Mouse (Mus musculus) layer of hippocampus, postnatal 10 days (tissue): ENCODE results near the gene Aip. TPM values are rescaled to one million over a fixed set of nuclear protein-coding genes. Genes with fewer than 3 reads are reported as not detected.

Experiments
- DNase-seq, 2 experiments: peaks; one replicate each; pipeline ENCODE4 v3.0.0; 2021; ENCODE audit warnings: low spot score in 2 of 2
- total RNA-seq, 2 experiments: library from RNA; stranded (reverse); gene quantifications; 2 replicates each; pipeline ENCODE4 v1.2.3; 2021

The Aip gene
- total RNA-seq, 2 experiments from 2014 or later: 74.6 to 76.5 TPM

- DNase-seq: no peak
These were observed 27.0 kb upstream of the Aip start for GRCm38 (mm10) chr19:4152445-4153231.

- no peak for DNase-seq
These were observed 26.2 kb upstream of the Aip start for GRCm38 (mm10) chr19:4151898-4152297.

GRCm38 (mm10) chr19:4151488-4151860 is 25.8 kb upstream of the Aip start:
- DNase-seq: no peak

- DNase-seq: no peak
These were observed 25.2 kb upstream of the Aip start for GRCm38 (mm10) chr19:4150567-4151487.

- DNase-seq: no peak
These were observed 24.3 kb upstream of the Aip start for GRCm38 (mm10) chr19:4149764-4150461.

- DNase-seq: no peak
These were observed 23.6 kb upstream of the Aip start for GRCm38 (mm10) chr19:4149283-4149682.

DNA sequence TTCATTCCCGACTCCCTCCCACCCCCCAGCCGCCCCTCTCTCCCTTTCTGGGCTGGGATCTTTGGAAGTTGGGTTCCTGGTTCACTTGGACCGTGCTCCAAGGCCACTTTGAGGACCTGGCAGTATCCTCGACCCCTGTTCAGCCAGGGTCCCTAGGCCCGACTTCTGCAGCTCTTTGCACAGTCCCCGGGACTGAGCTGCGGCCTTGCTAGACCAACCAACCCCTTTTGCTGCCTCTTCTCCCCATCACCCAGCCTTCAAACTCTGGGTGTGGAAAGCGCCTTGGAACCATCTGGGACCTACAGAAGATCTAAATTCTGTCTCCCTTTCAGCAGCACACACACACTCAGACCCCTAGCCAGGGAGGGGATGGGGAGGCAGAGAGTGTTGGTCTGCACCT is 23.2 kb upstream of the Aip start:
- DNase-seq: no peak

DNA sequence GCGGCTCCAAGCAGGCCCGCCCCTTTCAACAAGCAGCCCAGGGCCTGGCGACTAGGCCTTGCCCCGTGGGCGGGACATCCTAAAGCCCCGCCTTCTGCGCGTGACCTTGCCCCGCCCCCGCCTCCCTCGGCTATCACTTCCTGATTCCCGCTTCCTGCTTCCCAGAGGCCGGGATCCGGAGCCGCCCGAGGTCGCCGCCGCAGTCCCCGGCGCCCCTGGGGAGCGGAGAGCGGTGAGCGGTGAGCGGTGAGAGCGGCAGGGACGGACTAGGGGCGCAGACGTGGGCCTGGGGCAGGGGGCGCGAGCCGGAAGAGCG is 22.8 kb upstream of the Aip start, which contains the start of gene Coro1b:
Coro1b (plus strand) TSS at position 129 of the 316 bp plus-strand sequence.
- peak; percentile 95 to 97 for DNase-seq

DNA sequence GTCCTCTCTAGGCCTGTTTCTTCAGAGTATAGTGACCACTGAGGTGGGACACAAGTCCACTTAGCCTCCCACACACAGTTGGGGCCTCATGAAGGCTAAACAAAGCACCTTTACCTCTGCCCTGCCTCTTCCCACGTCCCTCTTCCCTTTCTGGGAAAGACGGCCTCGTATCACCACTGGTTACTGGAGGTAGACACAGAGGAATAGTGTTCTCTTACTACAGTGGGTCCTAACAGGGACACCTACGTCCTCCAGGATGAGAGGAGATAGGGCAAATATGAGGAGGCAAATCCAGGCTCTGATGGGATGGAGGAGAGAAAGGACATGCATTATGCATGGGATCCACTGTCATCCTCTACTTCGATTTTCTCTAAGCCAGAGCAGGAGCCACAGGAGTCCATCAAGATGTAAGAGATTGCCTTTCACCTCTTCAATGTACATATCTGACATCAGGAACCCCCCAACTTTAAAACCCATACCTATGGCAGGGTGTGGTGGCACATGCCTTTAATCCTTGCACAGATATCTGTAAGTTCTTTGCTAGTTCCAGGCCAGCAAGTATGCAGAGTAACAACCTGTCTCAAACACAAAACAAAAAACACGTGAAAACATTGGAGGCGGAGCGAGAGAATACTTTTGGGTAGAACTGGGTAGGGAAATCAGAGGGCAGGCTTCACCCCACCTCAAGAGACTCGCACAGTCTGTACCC is 22.3 kb upstream of the Aip start:
- no peak for DNase-seq

DNA sequence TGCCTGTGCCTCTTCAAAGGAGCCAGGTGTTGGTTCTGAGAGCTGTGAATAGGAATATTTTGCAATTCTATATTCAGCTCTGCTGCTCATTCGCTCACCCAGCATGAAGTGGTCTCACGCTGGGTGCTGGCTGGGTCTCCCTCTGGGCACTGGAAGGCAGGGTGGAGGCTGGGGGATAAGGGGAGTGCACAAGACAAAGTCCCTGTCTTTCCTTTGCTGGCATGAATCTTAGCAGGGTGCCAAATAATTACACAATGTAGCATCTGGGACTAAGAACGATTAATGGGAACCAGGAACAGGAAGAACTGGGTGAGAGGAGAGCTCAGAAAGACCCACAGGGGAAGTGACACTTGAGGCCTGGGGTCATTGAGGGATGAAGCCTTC is 21.4 kb upstream of the Aip start:
- DNase-seq: no peak

DNA sequence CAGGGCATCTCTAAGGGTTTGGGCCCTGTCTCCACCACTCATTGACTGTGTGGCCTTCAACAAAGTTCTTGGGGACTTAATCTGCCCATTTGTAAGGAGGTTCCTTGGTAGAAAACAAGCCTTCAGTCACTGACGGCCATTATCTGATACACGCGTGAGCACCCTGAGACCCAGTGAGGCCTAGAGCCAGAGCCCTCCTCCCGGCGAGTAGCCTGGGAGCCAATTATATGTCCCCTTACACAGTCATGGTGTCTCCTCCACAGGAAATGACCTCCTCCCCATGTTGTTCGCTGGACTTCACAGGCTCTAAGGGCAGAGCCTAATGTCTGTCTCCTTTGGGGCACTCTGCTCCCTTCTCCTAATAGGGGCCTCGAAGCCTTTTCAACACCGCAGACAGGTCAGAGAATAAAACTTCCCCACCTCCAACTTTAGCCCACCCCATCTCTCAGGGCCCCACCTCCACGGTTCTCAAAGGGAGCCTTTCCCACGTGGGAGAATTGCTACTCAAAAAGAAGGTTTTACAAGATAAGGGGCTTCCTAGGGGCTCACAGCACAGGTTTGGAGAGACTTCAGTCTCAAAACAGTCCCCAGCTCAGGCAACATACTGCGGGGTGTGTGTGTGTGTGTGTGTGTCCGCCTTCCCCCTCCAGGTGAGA is 20.8 kb upstream of the Aip start:
- DNase-seq: no peak

DNA sequence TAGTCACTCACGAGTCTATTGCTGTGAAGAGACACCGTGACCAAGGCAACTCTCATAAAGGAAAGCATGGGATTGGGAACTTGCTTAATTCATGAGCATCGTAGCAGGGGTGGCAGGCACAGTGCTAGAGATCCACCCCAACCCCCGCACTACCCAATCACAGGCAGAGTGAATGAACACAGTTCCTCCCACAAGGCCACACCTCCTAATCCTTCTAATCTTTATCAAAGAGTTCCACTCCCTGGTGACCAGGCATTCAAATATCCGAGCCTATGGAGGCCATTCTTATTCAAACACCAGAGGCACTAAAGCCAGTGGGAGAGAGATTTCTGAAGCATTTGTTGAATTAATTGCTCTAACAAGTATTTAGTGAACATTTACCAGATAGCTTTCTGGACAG is 20.3 kb upstream of the Aip start:
- no peak for DNase-seq

- no peak for DNase-seq
These were observed 19.2 kb upstream of the Aip start for GRCm38 (mm10) chr19:4144550-4145498.

DNA sequence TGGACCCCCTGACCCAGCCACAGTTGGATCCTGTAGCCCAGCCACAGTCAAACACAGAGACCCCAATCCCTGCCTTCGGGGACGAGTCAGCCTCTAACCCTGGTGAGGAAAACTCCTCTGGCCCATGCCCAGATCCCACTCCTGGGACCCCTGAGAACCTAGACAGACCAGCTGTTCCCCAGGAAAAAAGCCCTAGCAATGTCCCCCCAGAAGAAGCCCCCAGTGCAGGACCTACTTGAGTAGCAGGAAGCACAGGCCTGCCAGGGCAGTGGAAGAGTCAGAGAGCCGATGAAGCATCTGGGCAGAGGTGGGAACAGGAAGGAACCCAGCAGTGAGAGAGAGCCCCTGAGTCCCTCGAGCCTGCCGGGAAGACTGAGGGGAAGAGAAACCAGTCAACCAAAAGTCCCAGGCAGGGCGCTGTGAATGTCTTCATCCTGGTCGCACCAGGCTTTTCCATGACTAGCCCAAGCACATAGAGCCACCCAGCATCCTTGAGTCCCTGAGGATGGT is 18.2 kb upstream of the Aip start, which contains the start of gene Cabp4:
Cabp4 (minus strand) TSS at position 275 of the 510 bp plus-strand sequence.
- no peak for DNase-seq

DNA sequence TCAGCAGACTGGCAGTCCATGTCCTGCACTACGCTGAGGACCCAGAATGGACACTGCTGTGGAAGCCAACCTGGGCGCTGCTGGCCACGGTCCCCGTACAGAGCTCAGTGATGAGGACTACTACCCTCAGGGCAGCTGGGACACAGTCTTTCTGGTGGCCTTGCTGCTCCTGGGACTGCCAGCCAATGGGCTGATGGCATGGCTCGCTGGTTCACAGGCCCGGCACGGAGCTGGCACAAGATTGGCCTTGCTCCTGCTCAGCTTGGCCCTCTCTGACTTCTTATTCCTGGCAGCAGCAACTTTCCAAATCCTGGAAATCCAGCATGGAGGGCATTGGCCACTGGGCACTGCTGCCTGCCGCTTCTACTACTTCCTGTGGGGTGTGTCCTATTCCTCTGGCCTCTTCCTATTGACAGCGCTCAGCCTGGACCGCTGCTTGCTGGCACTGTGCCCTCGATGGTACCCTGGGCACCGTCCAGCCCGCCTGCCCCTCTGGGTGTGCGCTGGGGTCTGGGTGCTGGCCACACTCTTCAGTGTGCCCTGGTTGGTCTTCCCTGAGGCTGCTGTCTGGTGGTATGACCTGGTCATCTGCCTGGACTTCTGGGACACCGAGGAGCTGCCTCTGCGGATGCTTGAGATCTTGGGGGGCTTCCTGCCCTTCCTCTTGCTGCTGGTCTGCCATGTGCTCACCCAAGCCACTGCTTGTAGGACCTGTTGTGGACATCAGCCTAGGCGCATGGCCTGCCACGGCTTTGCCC is 16.9 kb upstream of the Aip start:
- DNase-seq: no peak

DNA sequence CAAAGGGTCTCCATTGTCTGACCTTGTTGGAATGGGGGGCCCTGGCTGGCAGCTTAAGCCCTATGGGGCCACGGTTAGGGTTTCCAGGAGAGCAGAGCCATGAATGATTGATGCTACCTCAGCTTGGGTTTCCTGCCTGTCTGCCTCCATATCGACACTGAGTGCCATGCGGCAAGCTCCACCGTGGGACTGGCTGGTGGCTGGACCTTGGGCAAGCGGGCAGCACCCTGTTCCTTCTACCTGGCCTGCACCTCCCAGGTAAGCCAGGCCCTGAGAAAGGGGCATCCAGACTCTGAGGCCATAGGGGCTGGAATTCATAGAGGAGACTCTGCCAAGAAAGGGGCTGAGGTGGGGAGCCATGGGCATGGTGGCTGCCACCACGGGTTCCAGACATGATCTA is 14.5 kb upstream of the Aip start:
- DNase-seq: no peak

- no peak for DNase-seq
These were observed 13.8 kb upstream of the Aip start, which contains the start of gene Gpr152 for GRCm38 (mm10) chr19:4139446-4139845. TSS of gene Gpr152 (plus strand) at chr19:4139787.

DNA sequence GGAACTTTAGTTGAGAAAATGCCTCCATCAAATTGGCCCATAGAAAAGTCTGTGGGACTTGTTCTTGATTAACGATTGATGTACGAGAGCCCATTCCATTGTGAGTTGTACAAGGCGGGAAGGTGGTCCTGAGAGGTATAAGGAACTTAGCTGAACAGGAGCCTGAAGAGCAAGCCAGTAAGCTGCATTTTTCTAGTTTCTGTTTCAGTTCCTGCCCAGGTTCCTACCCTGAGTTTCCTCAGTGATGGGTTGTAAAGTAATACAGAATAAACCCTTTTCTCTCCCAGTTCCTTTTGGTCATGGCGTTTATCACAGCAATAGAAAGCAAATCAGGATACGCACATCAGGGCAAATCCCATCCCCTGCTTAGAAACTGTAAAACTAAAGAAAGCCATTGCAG is 12.3 kb upstream of the Aip start:
- no peak for DNase-seq
